Mouse (Mus musculus): ENCODE results near the gene Wnt3a.

DNA sequence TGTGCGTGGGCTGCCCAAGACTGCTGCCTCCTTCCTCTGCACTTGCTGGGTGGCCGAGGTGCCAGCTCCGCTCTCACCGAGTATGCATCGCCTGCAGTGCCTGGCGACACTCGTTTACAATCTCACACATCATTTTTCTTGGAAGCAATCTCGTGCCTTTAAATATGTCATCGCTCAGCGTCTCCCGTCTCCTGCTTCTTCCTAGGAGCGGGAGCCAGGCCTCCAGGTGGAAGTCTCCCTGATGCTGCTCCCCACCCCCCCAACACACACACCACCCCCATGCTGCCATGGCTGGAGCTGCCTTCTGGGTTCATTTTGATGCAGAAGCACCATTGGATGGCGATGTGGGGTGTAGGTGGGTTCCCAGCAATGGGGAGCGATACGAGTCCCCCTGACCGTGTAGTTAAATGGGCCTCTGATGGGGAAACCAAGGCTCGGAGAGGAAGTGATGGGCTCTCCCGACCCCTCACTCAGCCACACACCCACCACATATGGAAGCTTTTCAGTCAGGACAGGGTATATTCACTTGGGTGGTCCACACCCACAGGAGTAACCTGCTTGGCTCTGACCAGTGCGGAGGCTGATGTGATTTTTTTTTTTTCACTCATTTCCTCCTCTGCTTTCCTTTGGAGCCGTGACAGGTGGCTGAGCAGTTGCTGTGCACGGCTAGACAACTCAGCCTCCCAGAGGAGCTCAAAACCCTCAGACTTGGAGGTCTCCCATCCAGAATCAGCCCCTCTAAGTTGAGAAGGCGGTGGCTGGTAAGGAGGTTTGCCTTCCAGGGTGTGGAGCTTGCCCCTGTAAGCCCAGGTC lies 14.7 kb upstream of the Wnt3a start:
- TF ChIP-seq CTCF (IDR thresholded peaks at IDR 0.05; ENCODE audit: borderline replicate concordance, extremely low read depth, insufficient read depth, insufficient read length) (no peak), POLR2A (IDR thresholded peaks at IDR 0.05; ENCODE audit: borderline replicate concordance, extremely low read depth, insufficient read depth, insufficient read length, poor library complexity, severe bottlenecking) (no peak)

Data from brain, embryonic 14.5 days (tissue).